Mouse (Mus musculus) erythroblast, embryonic 14.5 days (primary cell): Measurements from ENCODE around the gene Sv2b.

Experiments used
- GATA1 ChIP-seq: IDR thresholded peaks from 2 replicates; pipeline ENCODE4 v1.6.1; 2012; ENCODE audit warnings: low read length, inconsistent platforms, mixed read lengths
- TAL1 ChIP-seq: IDR thresholded peaks from 3 replicates; pipeline ENCODE4 v1.6.1; 2012; ENCODE audit warnings: low read length, inconsistent platforms, mixed read lengths

DNA sequence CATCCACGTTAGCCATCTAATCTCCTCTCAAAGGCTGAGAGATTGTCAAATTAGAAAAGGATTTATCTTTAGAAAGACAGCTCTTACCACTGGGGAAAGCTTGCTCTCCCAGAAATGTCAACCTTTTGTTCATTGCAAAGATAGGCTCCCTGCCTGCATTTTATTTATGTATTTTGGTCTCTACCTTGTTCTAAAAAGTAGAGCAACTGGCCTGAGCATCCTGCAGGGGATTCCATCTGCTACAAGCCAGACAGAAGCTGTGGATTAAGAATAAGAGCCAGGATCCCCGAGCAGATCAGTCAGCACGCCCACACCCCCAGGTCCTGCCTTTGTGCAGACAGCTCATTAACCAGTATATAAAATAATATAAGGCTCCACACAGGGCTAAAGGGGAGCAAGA is 16.8 kb downstream of the Sv2b start:
- TF ChIP-seq GATA1 (no peak), TAL1 (no peak)
